Mouse (Mus musculus) E14TG2a.4 (cell line): ENCODE measurements around the gene Kcnd1.
"Not testable (repeated sequence)": the region's sequence is repeated elsewhere in the genome, so short reads cannot be mapped to it uniquely, and the experiment has no call there.

Experiments
- H3K27me3 ChIP-seq: 2 replicates; pipeline ENCODE4 v1.6.1; 2014; ENCODE audit warnings: low read length, control low read depth; ENCODE audit not compliant: insufficient read depth
- H3K36me3 ChIP-seq: 2 replicates; pipeline ENCODE4 v1.6.1; 2014; ENCODE audit warnings: low read length, control low read depth; ENCODE audit not compliant: insufficient read depth
- H3K4me1 ChIP-seq: replicated peaks from 2 replicates; pipeline ENCODE4 v1.6.1; 2014; ENCODE audit warnings: low read depth, low read length, control low read depth
- H3K4me3 ChIP-seq: replicated peaks from 2 replicates; pipeline ENCODE4 v1.5.1; 2014; ENCODE audit warnings: mild to moderate bottlenecking, low read length
- H3K9me3 ChIP-seq: 2 replicates; pipeline ENCODE4 v1.6.1; 2014; ENCODE audit warnings: low read length, control low read depth
- CTCF ChIP-seq: conservative IDR thresholded peaks from 2 replicates; pipeline ENCODE4 v1.5.1; 2014; ENCODE audit warnings: low read length
- NANOG ChIP-seq: IDR thresholded peaks from 2 replicates; pipeline ENCODE4 v1.6.1; 2014; ENCODE audit warnings: borderline replicate concordance, low read length, mixed read lengths
- POU5F1 ChIP-seq: IDR thresholded peaks from 2 replicates; pipeline ENCODE4 v1.6.1; 2014; ENCODE audit warnings: low read length, borderline replicate concordance

Kcnd1 gene

GRCm38 (mm10) chrX:7789542-7790136 is 32.5 kb upstream of the Kcnd1 start, which contains the start of gene Gripap1:
Gene Gripap1, plus strand, starts transcription at chrX:7789765.
- TF ChIP-seq POU5F1 (no peak), CTCF (no peak), NANOG (no peak)
- Histone ChIP-seq H3K9me3 (no peaks in the 10 kb centered on the region), H3K4me1 (peaks cover 16% of the 10 kb centered on the region), H3K27me3 (no peaks in the 10 kb centered on the region), H3K4me3 (peak within 1 kb of the TSS; percentile 81), H3K36me3 (peaks cover 7% of the 10 kb centered on the region; the same call in 1 of the 2 replicates)

GRCm38 (mm10) chrX:7790309-7790708 is 31.8 kb upstream of the Kcnd1 start:
- TF ChIP-seq NANOG (no peak), POU5F1 (no peak), CTCF (no peak)
- H3K36me3 ChIP-seq: peaks cover 7% of the 10 kb centered on the region; the same call in 1 of the 2 replicates
- peak overlapping the region; percentile 81 for H3K4me3 ChIP-seq
- no peaks in the 10 kb centered on the region for H3K9me3 ChIP-seq
- H3K27me3 ChIP-seq: no peaks in the 10 kb centered on the region
- peaks cover 18% of the 10 kb centered on the region for H3K4me1 ChIP-seq

- Histone ChIP-seq H3K4me3 (no peak overlapping the region), H3K9me3 (no peaks in the 10 kb centered on the region), H3K4me1 (peaks cover 18% of the 10 kb centered on the region), H3K36me3 (peaks cover 9% of the 10 kb centered on the region; the same call in 1 of the 2 replicates), H3K27me3 (no peaks in the 10 kb centered on the region)
- TF ChIP-seq CTCF (peak; percentile 40), NANOG (no peak), POU5F1 (no peak)
Measured at GRCm38 (mm10) chrX:7793361-7793760, 28.7 kb upstream of the Kcnd1 start.

- Histone ChIP-seq H3K36me3 (peaks cover 19% of the 10 kb centered on the region), H3K27me3 (no peaks in the 10 kb centered on the region), H3K4me3 (no peak overlapping the region), H3K4me1 (peaks cover 14% of the 10 kb centered on the region), H3K9me3 (no peaks in the 10 kb centered on the region)
- TF ChIP-seq CTCF: no peak
- no peak for TF ChIP-seq NANOG
- TF ChIP-seq POU5F1: no peak
Measured at GRCm38 (mm10) chrX:7795016-7795415, 27.1 kb upstream of the Kcnd1 start.

GRCm38 (mm10) chrX:7797327-7797726 is 24.8 kb upstream of the Kcnd1 start:
- TF ChIP-seq CTCF (no peak), POU5F1 (no peak), NANOG (no peak)
- Histone ChIP-seq H3K4me3 (no peak overlapping the region), H3K9me3 (no peaks in the 10 kb centered on the region), H3K4me1 (0 out of 2 replicates have a peak, but pooled peaks cover 7% of the 10 kb centered on the region), H3K36me3 (peaks cover 33% of the 10 kb centered on the region), H3K27me3 (no peaks in the 10 kb centered on the region)

GRCm38 (mm10) chrX:7802157-7802556 is 19.9 kb upstream of the Kcnd1 start:
- not testable (repeated sequence) for H3K4me3 ChIP-seq, H3K9me3 ChIP-seq, H3K4me1 ChIP-seq, H3K27me3 ChIP-seq
- peaks cover 57% of the 10 kb centered on the region for H3K36me3 ChIP-seq

GRCm38 (mm10) chrX:7815016-7815415 is 7.1 kb upstream of the Kcnd1 start:
- H3K36me3 ChIP-seq: peaks cover 47% of the 10 kb centered on the region
- not testable (repeated sequence) for H3K27me3 ChIP-seq, H3K9me3 ChIP-seq, H3K4me3 ChIP-seq
- peak; percentile 40 for TF ChIP-seq CTCF
- peaks cover 22% of the 10 kb centered on the region for H3K4me1 ChIP-seq

- Histone ChIP-seq H3K4me3 (no peak overlapping the region), H3K9me3 (no peaks in the 10 kb centered on the region), H3K4me1 (peaks cover 16% of the 10 kb centered on the region), H3K36me3 (peaks cover 29% of the 10 kb centered on the region), H3K27me3 (no peaks in the 10 kb centered on the region)
- no peak for TF ChIP-seq NANOG
Measured at GRCm38 (mm10) chrX:7837146-7837545, 15.1 kb downstream of the Kcnd1 start.

- TF ChIP-seq NANOG (no peak), POU5F1 (no peak), CTCF (no peak)
- Histone ChIP-seq H3K27me3 (no peaks in the 10 kb centered on the region), H3K9me3 (no peaks in the 10 kb centered on the region), H3K4me3 (peak overlapping the region; percentile 85; the same call in 1 of the 2 replicates), H3K36me3 (peaks cover 33% of the 10 kb centered on the region), H3K4me1 (peaks cover 42% of the 10 kb centered on the region)
Measured at GRCm38 (mm10) chrX:7840842-7841162, 18.7 kb downstream of the Kcnd1 start.
